Mouse (Mus musculus) cerebellum, adult 2 months (tissue): ENCODE measurements around the gene Hnf4a.

ENCODE experiments used
- CTCF ChIP-seq: fragments of 200-500 bp; IDR thresholded peaks from 2 replicates; pipeline ENCODE4 v1.5.1; 2011; ENCODE audit warnings: low read depth, mild to moderate bottlenecking, control low read depth, low read length, moderate library complexity, borderline replicate concordance; ENCODE audit not compliant: insufficient read depth
- POLR2A ChIP-seq: fragments of 200-500 bp; IDR thresholded peaks from 2 replicates; pipeline ENCODE4 v1.6.1; 2011; ENCODE audit warnings: low read length, control low read depth, borderline replicate concordance; ENCODE audit not compliant: insufficient read depth

GRCm38 (mm10) chr2:163615401-163615800 is 108.8 kb downstream of the Hnf4a start:
- TF ChIP-seq CTCF = no peak
- no peak for TF ChIP-seq POLR2A
